Mouse (Mus musculus): ENCODE measurements around the gene Tspan5.

DNA sequence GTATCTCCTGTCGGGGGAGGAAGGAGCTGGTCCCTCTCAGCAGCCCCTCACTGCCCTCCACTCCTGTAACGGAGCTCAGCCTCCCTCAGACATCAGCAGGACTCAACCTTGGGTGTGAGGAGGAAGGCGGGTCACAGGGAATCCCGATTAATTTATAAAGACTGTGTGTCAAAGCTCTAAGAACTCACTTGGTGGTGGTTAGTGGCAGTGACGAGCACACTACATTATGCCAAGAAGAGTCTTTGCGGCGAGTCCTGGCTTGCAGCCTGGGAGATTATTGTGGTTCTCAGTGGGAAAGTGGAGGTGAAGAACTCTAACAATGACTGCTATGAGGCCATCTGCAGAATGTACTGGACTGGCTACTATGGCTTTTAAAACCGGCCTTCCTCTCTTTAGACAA is 184.2 kb downstream of the Tspan5 start:
- no peak for TF ChIP-seq CTCF (IDR thresholded peaks at IDR 0.05; ENCODE audit: low read depth, low read length)
- no peak for TF ChIP-seq POLR2A (IDR thresholded peaks at IDR 0.05; ENCODE audit: insufficient read depth, low read length)

All from ES-Bruce4 (cell line).